Mouse (Mus musculus): Measurements from ENCODE around the gene Casp8.
"Not testable (repeated sequence)": the region's sequence is repeated elsewhere in the genome, so short reads cannot be mapped to it uniquely, and the experiment has no call there.

DNA sequence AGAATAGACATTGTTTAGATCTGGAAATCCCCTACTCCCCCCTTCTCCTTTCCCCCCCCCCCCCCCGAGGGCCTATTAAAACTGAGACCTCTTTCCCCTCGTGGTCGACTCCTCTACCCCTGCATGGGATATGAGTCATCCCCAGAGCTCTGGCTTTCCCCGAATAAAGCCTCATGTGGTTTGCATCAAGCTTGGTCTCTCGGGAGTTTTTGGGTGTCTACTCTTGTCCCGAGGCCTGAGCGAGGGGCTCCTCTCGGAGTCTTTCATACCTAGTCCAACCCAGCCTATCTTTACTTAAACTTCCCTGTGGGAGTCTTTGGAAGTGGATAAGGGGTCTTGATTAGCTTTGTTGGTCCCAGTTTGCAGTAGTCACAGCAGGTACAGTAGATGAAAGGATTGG, 97.2 kb downstream of the Casp8 start:
- TF ChIP-seq POLR2A, CTCF (IDR thresholded peaks at IDR 0.05; ENCODE audit: extremely low read depth, insufficient read depth, low read length): not testable (repeated sequence)

All from cortical plate, adult 2 months (tissue).